Mouse (Mus musculus) hindlimb bud, embryonic 11.5 days (tissue): ENCODE measurements at regions not wholly inside any gene's neighbourhood (a gene's known extent, or its start where the extent isn't known, plus 50 kb on each side); places are given as distances from the start of the nearest gene placed in this dataset.
"Not testable (repeated sequence)": the region's sequence is repeated elsewhere in the genome, so short reads cannot be mapped to it uniquely, and the experiment has no call there.

Experiments
- DNase-seq: peaks from one replicate; pipeline ENCODE4 v3.0.0-alpha.2; 2012; ENCODE audit warnings: low read depth, low spot score; ENCODE audit errors: extremely low spot score

DNA sequence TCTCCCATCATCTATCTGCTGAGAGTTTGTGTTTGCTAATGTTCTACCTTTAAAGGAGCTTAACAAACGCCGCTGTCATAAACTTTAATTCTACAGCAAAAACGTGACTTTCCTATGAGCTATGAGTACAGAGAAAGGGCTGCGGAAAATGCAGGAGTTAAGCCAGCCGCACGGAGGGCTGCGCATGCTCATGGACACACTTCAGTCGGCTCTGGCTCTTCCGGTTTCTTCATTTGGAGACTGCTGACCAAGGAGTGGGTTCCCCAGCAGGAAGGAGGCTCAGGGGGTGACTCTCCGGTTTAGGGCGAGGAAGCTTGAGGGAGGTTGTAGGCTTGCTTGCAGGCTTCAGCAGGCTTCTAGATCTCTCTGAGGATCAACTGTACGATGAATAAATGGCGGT lies 59.3 kb downstream of the Sox2 start:
- DNase-seq, result no peak

DNA sequence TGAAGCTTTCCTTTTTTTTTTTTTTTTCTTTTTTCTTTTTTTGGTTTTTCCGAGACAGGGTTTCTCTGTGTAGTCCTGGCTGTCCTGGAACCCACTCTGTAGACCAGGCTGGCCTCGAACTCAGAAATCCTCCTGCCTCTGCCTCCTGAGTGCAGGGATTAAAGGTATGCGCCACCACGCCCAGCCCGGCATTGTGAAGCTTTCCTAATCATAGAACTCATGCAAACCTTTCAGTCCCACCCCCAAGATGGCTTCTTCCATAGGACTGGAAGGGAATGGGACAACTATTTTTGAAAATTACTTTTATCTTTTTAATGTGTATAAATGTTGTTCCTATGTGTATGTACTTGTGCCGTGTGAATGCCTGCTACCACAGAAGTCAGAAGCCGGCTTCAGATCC lies 61.9 kb downstream of the Sox2 start:
- not testable (repeated sequence) for DNase-seq

DNA sequence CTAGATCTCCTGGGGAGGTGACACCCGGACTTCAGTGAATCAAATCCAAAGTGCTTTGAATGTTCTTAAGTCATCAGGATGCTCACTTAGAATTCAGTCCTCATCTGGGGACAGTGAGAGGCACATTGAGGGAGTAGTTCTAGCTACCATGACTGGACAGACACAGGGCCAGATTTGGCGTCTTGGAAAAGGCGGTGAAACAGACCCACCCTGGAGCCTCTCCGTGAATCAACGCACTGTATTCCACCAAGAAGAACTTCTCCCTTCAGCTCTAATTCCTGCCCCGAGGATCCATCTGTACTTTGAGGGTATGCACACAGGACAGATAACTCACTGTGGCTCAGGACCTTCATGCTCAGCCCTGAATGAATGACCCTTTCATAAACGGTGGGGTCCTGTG lies 72.3 kb downstream of the Sox2 start:
- DNase-seq, result no peak

DNA sequence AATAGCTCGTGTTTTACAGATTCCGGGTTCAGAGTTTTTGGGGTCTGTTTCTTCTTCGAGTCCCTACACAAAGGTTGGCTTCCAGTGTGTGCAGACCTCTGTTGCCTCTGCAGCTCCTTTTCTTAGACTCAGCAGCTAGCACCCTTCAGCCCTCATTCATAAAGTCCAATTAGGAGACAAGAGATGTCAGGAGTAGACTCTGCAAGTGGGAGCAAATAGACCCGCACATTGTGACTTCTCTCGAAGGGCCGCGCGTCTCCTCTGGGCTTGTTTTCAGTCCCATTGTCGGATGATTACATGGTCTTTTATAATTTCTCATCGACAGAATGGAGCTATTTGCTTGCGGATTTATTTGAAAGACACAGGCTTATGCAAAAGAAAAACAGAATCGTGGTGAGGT lies 76.8 kb downstream of the Sox2 start:
- DNase-seq, result no peak

DNA sequence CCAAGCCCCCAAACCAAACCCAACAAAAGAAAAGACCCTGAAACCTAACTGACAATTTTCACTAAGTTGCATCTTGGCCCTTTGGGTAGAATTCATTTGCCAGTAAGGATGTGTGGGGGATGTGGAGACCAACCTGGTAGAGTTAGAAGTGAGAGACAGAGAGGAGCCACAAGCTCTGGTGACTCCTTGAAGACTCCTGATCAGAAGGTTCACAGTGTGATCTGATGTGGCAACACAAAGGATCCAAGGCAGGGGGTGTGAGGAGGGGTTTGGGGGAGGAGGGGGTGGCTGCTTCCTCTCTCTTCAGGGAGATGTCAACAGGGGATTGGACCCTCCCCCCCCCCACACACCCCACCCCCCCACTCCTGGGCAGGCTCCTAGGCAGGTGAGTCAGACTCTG lies 78.1 kb downstream of the Sox2 start:
- DNase-seq, result no peak

DNA sequence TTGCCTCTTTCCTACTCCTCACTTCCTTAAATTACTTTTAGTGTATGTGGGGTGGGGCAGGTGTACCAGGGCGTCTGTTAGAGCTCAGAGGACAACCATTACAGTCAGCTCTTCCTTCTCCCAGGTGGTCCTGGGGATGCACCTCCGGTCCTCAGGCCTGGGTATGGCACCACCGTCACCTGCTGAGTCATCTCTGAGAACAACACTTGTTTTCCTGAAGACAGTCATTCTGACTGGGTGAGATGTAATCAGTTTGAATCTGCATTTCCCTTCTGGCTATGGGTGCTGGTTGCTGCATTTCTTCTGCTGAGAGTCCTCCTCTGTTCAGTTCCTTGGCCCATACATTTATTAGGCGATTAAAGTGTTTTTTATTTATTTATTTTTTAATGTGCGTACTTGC lies 84.8 kb downstream of the Sox2 start:
- no peak for DNase-seq

DNA sequence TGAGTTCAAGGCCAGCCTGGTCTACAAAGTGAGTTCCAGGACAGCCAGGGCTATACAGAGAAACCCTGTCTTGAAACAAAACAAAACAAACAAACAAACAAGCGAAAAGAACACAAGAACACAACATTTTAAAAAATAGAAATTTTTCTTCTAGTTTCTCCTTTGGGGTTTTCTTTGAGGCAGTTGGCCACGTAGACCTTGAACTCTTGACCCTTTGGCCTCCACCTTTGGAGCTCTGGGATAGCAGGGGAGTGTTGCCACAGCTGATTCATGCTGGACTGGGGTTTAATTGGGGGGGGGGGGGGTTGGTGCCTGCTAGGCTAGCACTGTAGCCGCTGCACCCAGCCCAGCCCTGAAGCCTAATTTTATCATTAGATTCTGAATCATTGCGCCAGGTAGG lies 87.8 kb downstream of the Sox2 start:
- DNase-seq, result no peak

DNA sequence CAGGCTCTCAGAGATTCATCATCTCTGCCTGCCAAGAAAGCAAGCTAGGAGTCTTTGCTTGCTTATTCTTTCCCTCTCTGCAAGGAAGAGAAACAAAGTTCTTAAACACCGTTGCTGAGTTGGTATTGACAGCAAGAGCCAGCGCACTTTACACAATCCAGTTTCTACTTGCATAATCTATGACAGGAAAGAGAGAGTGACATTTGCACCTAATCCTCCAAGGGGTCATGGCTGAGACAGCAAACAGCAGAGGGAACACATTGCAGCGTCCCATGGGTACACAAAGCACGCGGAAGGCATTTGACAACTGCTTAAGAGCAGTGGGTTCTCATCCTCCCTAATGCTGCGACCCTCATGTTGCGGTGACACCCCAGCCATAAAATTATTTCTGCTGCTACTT lies 88.7 kb downstream of the Sox2 start:
- no peak for DNase-seq

DNA sequence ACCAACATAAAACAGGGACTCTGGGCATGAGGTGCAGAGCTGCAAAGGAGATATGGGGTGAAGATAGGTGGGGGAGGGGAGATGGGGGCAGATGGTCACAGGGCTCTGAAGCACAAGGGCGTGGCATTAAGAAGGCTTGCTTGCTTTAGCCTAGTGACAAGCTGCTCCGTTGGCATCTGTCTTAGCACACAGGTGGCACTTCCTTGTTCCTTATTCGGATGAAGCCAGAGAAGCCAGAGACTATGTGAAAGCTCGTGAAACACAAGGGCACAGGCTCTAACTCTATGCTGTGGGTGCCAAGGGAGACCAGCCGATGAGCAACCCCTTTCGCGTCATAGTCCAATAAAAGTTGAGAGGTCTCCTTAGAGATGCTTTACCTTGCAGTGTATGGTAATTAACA lies 89.5 kb downstream of the Sox2 start:
- DNase-seq, result no peak

DNA sequence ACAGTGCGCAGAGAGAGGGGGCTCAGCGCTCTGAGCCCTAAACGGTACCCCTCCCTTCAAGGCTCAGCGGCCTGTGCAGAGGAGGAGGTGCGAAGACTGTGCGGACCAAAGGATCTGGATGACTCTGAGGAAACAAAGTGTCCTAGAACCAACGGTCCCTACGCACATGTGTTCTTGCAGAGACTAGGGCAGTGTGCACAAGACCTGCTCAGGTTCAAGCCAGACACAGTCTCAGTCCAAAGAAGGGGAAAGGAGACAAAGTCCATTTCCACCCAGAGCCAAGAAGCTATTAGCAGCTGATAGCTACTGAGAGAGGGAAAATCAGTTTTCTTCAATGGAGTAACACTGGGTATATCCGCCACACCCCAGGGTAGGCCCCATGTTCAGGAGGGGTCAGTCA lies 89.9 kb downstream of the Sox2 start:
- DNase-seq, result no peak

DNA sequence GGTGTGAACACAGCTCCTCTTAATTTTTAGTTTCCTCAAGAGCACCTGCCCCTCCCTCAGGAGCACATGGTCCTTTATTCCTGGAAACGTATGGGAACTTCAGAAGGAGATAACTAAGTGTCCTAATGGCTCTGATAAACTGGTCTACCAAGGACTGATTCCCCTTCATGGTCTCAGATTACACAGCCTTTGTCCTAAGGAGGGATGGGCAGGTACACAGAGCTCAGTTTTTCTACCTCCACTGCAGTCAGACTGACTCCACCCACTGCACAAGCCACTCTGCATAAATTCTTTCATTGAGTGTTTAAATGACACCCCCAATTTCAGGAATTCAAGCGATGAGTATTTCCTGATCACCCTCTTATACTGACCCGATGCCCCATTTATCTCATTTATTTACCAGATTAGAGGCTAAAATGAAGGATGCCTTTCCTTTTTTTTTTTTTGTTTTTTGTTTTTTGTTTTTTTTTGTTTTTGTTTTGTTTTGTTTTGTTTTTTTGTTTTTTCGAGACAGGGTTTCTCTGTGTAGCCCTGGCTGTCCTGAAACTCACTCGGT lies 95.1 kb downstream of the Sox2 start:
- no peak for DNase-seq

DNA sequence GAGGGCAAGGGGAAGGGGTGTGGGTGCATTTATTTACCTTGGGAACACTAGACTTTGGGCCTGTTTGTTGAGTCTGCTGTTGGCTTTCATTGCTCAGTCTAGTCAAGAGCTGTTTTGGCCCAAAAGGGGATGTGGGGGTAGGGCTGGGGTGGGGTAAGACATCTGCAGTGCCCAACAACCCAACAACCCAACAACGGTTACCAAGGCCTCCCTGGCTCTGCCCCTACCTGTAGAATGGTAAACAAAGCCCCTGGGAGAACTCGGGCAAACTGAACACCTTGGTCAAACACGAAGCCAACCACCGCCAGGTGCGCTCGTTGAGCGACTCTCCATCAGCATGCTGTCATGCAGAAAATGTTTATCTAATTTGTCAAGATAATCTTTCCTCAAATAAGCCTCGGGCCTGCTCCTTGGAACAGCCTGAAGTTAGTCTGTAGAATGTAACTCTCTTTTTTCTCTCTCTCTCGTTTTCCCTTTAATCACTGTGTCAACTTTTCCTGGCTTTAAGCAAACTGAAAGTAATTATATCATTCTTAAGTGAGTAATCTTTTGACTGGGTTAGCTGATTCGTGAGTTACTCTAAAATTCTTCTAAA lies 97.4 kb downstream of the Sox2 start:
- DNase-seq, result no peak

DNA sequence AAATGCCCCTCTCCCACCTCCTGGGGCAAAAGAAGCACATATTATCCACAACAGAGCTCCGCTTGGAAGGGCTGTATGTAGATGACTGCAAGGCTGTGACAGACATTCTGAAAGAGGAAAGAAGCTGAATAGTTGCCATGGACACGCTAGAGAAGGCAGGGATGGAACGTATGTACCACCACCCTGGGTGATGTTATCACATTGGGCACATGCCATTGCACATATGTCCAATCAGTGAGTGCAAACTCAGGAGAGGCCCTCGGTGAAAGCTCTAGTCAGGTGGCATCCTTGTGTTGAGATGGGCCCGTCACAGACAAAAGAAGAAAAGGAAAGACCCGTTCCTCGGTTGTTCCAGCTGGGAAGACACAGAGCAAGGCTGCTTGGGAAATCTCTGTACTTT lies 99.8 kb downstream of the Sox2 start:
- DNase-seq, result no peak

DNA sequence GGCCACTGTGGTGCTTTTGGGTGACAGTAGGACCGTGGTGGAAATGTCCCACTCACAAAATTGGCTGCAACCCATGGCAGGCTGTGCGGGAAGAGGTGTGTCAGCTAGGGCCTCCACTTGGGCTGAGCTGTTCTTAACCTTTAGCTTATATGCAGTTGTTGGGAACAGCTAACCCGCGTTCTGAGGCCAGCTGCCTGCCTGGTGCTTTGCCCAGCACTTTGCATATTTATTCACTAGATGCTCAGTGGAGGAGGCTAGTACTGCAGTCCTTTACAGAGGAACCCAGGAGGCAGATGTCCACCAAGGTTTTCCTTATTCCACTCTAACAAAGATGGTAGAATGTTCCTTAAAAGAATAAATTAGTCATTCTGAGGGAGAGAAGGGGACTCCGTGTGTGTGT lies 101.3 kb downstream of the Sox2 start:
- DNase-seq, result no peak

DNA sequence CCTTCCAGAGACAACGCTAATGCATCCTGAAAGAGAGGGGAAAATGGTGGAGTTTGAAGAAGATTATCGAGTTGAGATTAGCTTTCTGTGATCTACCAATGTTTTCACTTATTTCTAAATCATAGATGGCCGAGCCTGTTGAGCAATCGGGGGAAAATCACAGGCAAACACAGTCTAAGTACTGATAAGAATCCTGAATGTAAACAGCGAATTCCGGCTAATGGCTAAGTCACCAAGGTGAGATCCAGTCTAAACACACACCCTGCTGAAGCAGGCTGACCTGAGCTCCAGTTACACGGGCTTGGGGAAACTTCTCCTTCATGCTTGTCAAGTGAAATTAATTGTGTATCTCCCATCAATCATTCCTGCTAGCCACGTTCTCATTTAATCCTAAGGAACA lies 103.4 kb downstream of the Sox2 start:
- DNase-seq, result no peak

DNA sequence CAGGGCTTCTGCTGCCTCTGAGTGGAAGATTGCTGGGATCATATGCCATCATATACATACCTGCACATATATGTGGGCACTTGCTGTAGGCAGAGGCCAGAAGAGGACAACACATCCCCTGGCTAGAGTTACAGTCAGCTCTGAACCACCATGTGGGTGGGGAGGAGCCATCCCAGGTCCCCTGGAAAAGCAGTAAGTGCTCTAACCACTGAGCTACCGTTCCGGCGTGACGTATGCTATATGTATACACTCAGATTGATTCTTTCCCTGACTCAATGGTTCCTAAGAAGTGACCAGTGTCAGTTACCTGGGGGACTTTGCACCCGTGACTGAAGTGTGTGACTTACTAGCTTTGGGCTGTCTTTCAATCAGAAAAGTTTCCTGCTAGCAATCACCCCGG lies 104.6 kb downstream of the Sox2 start:
- no peak for DNase-seq

DNA sequence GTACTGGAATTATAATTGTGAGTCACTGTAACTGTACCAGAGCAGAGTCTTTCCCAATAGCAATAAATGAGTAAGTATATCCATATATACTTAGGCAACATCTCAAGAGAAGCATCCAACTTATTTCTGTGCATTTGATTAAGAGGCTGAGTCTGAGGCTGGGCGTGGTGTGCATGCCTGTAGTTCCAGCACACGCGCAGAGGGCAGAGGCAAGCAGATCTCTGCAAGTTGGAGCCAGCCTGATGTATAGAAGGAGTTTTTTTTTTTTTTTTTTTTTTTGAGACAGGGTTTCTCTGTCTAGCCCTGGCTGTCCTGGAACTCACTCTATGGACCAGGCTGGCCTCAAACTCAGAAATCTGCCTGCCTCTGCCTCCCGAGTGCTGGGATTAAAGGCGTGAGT lies 105.1 kb downstream of the Sox2 start:
- not testable (repeated sequence) for DNase-seq

DNA sequence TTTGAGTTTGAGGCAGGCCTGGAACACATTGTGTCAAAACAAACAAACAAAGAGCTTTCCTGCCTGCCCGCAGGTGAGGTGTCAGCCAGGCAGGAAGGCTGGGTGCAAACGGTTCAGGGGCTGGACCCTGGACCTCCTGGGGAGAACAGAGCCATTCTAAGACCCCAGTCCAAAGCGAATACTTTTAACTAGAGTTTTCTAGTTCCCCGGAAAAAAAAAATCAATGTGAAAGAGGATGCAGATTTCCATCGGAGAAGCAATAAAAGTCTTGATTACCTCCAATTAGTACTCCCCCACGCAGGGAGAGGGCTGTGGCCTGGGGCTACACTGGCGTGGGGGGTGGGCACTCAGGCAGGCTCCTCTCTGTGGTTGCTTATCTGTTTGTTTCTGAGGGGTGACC lies 106.4 kb downstream of the Sox2 start:
- DNase-seq, result no peak

DNA sequence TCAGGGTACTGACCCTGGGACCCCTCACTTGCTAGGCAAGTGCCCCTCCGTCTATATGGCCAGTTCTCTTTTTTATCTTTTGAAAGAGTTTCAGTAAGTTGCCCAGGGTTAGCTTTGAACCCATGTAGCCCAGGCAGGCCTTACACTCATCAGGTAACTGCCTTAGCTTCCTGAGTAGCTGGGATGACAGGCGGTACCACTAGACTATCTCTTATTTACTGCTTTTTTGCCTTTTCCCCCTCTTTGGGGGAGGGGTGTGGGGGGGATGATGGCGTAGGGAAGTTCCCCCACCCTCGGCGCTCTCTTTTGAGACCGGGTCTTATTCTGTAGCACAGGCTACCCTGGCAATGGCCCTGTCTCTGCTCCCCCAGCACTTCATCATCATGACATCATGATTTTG lies 106.9 kb downstream of the Sox2 start:
- no peak for DNase-seq

DNA sequence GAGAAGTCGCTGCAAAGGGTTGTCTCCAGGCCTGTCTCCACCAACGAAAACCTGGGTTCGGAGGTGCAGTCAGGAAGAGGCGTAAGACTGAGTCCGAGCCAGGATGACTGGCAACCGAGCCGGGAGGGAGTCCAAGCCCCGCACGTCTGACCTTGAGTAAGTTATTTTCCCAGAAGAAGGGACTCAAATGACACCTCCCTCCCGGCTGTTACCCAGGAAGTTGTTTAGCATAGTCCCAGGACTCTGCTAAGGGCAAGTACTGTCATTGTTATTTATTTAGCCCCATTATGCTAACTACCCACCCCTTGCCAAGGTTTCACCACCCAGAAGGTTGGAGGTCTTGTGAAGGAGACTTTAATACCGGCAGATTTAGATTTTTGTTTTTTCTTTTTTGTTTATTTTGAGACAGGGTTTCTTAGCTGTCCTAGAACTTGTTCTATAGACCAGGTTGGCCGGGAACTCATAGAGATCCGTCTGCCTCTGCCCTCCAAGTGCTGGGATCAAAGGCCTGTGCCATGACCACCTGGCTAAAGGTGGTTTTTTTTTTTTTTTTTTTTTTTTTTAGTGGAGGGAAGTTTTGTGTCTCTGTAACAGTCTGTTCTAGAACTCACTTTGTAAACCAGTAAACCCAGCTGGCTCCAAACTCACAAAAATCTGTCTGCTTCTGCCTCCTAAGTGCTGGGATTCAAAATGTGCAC lies 107.8 kb downstream of the Sox2 start:
- DNase-seq, result no peak

DNA sequence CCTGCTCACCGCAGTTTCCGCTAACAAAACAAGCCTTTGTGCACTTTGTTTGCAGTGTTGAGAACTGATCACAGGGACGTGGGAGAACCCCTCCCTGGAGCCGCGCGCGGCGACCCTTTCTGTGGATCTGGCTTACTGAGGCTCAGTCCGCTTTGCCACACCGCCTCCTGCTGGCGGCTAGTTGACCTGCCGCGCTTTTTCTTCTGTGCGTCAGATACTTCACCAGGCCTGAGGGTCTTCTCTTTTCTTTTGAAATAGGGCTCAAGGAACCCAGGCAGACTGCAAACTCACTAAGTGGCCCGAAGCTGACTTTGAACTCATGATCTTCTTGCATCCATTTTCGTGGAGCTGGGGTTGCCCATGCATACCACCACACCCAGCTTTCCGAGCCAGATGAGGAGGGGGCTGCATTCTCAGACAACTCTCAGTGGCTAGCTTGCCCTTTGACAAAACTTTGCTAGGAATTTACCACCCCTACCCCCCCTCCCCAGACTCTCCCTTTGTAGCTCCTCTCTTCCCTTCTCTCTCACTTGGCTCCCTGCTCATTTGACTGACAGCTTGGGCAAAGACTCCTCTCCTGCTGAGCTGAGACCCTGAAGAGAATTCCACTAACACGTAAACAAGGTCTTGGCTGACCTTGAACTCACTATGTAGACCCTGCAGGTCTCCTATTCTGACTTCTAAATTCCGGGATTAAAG lies 109.9 kb downstream of the Sox2 start:
- DNase-seq, result no peak

DNA sequence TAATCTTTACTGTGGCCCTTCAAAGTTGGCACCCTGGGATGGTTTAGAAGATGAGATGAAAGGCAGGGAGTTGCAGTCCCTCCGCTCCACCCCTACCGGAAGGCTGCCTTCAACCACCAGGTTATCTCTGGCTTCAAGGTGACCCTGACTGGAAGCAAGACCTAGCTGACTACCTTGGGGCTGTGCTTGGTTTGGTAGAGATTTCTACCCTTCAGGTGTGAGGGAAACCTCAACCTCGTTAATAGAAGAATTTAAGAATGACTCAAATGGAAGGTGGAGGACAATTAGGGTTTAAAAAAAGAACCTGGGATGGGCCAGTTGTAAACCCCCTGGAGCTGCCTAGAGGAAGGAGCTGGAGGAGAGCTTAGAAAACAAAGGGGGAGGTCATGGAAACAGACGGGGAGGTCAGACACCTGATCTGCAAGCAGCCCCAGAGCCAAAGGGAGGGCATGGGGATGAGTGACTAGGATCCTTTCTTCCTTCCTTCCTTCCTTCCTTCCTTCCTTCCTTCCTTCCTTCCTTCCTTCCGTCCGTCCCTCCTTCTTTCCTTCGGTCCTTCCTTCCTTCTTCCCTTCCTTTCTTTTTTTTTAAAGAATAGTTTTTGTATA lies 111.1 kb downstream of the Sox2 start:
- DNase-seq, result no peak
